Mouse (Mus musculus) brain, embryonic 14.5 days (tissue): Measurements from ENCODE around the gene Specc1l.

Experiments used
- CTCF ChIP-seq: fragments of 200-500 bp; IDR thresholded peaks from 2 replicates; pipeline ENCODE4 v1.5.1; 2012; ENCODE audit warnings: inconsistent platforms, mild to moderate bottlenecking, moderate library complexity, borderline replicate concordance; ENCODE audit not compliant: insufficient read depth, insufficient read length; ENCODE audit errors: extremely low read depth
- POLR2A ChIP-seq: fragments of 200-500 bp; IDR thresholded peaks from 2 replicates; pipeline ENCODE4 v1.6.1; 2012; ENCODE audit warnings: mild to moderate bottlenecking, inconsistent platforms, borderline replicate concordance; ENCODE audit not compliant: poor library complexity, insufficient read depth, insufficient read length, severe bottlenecking; ENCODE audit errors: extremely low read depth

- TF ChIP-seq CTCF (no peak), POLR2A (no peak)
Observed at GRCm38 (mm10) chr10:75332268-75332667, 120.4 kb downstream of the Specc1l start.
